Mouse (Mus musculus) frontal cortex, adult (tissue): ENCODE data around the gene Ubash3b.
A peak's percentile ranks its signal among the peaks of the same experiment; 100 is the strongest.

Experiments used
- ATAC-seq: cut with Nextera tagmentation; 2 replicates; pipeline ENCODE4 v1.9.2; 2017; ENCODE audit warnings: mild to moderate bottlenecking, moderate library complexity, mixed read lengths; ENCODE audit not compliant: low TSS enrichment

The Ubash3b gene

GRCm38 (mm10) chr9:41166886-41167285, 5.4 kb upstream of the Ubash3b start:
- ATAC-seq: no peak

GRCm38 (mm10) chr9:41162363-41162762, 866 bp upstream of the Ubash3b start:
- ATAC-seq: no peak

GRCm38 (mm10) chr9:41160536-41161176, 841 bp downstream of the Ubash3b start:
- ATAC-seq: no peak

GRCm38 (mm10) chr9:41159223-41159622, 2.3 kb downstream of the Ubash3b start:
- ATAC-seq: 0 out of 2 replicates have a peak, but pooled peaks have one; percentile 24

- ATAC-seq: no peak
Measured at GRCm38 (mm10) chr9:41157872-41158567, 3.5 kb downstream of the Ubash3b start.

GRCm38 (mm10) chr9:41157020-41157871, 4.3 kb downstream of the Ubash3b start:
- ATAC-seq: peak; percentile 76

- no peak for ATAC-seq
Measured at GRCm38 (mm10) chr9:41156720-41157019, 4.8 kb downstream of the Ubash3b start.

GRCm38 (mm10) chr9:41156006-41156719, 5.3 kb downstream of the Ubash3b start:
- ATAC-seq: no peak

GRCm38 (mm10) chr9:41153979-41154378, 7.5 kb downstream of the Ubash3b start:
- no peak for ATAC-seq

GRCm38 (mm10) chr9:41153050-41153449, 8.4 kb downstream of the Ubash3b start:
- ATAC-seq: no peak

GRCm38 (mm10) chr9:41151491-41151890, 10.0 kb downstream of the Ubash3b start:
- no peak for ATAC-seq

- ATAC-seq: no peak
Measured at GRCm38 (mm10) chr9:41149896-41150295, 11.6 kb downstream of the Ubash3b start.

GRCm38 (mm10) chr9:41149079-41149676, 12.3 kb downstream of the Ubash3b start:
- peak; percentile 58 for ATAC-seq

GRCm38 (mm10) chr9:41148600-41148999, 12.9 kb downstream of the Ubash3b start:
- ATAC-seq: no peak

- no peak; the same call in 1 of the 2 replicates for ATAC-seq
Measured at GRCm38 (mm10) chr9:41147203-41147842, 14.2 kb downstream of the Ubash3b start.

- peak; percentile 59; the same call in 1 of the 2 replicates for ATAC-seq
Measured at GRCm38 (mm10) chr9:41143825-41144224, 17.7 kb downstream of the Ubash3b start.

- no peak for ATAC-seq
Measured at GRCm38 (mm10) chr9:41143115-41143514, 18.4 kb downstream of the Ubash3b start.

GRCm38 (mm10) chr9:41141026-41141425, 20.5 kb downstream of the Ubash3b start:
- ATAC-seq: no peak

- no peak for ATAC-seq
Measured at GRCm38 (mm10) chr9:41138987-41139808, 22.3 kb downstream of the Ubash3b start.
